In the genomic region with DNA sequence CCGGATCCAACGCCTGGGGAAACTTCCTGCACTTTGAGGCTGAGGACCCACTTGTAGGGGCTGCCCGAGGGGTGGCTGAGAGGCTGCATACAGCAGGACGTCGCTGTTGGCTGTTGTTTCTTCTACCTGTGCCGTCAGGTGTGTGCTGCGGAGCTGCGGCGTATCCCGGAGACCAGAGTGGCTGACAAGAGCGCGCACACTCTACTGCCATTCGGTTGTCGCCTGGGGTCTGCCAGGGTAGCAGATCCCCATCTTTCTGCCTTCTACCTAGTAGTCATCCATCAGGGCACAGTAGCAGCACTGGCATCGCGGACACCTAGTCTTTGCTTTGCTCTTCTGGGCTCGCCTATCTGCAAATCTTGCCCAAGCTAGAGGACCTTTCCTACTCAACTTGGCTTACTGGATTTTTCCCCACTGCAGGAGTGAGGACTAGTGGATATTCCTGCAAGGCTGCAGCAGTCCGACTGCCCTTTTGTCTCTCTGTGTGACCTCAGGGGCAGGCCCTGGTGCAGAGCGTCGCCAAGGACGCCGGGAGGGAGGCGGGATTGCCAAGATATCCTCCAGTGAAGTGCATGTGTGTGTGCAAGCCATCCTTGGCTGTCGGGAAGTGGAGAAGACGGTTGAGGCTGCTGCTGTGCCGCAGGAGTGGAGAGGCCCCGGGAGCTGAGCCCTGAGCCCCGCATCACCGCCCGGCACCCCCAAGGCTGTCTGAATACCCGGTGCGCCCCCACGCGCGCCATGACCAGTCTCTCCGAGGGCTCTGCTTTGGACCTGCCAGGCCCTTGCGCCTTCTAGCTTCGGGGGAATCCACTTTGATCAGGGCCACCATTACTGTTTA, we compare ENCODE assay signal across 9 mouse cellular contexts. TPM values are rescaled to one million over a fixed set of nuclear protein-coding genes. Genes with fewer than 3 reads are reported as not detected.
DNase-seq lines count a peak whose midpoint lies in the region; ATAC-seq and TF ChIP-seq lines count a peak whose summit lies in the region.
"Had no signal": no experiment of that assay in that cellular context is flagged by ENCODE, and none has a peak within 500 bp of the region (broad histone marks: within the 10 kb centered on the region; RNA-seq: fewer than 3 reads in every experiment).

No protein-coding gene starts in this region.

- H3K27me3 ChIP-seq in hindbrain, embryonic 11.5 days (ENCODE audit: control insufficient read depth, insufficient read depth, low read length), result peaks cover 3% of the 10 kb centered on the region; the same call in 1 of the 2 replicates
- H3K27me3 ChIP-seq in limb, embryonic 10.5 days (ENCODE audit: low read depth, poor library complexity, severe bottlenecking), result peaks cover 37% of the 10 kb centered on the region; the same call in 1 of the 2 replicates
- peaks cover 25% of the 10 kb centered on the region for H3K27me3 ChIP-seq in midbrain, embryonic 13.5 days

- H3K4me2 ChIP-seq in hindbrain, embryonic 11.5 days (replicated peaks; ENCODE audit: low read depth, low read length), result peak overlapping the region; percentile 96
- H3K4me2 ChIP-seq in midbrain, embryonic 13.5 days (replicated peaks), result peak overlapping the region; percentile 91

- WGBS in hindbrain, embryonic 11.5 days, result under 1% methylated on average over 38 of the region's 38 CpGs
- 1% methylated on average over 38 of the region's 38 CpGs for WGBS in limb, embryonic 10.5 days
- under 1% methylated on average over 38 of the region's 38 CpGs for WGBS in midbrain, embryonic 13.5 days

- H3K4me3 ChIP-seq in embryonic fibroblast, embryonic 13.5 days (ENCODE audit: insufficient read depth, low read length), result peak overlapping the region; percentile 74
- H3K4me3 ChIP-seq in hindbrain, embryonic 11.5 days (ENCODE audit: low read depth, low read length), result peak overlapping the region; percentile 55
- H3K4me3 ChIP-seq in limb, embryonic 10.5 days, result peak overlapping the region; percentile 71
- H3K4me3 ChIP-seq in midbrain, embryonic 13.5 days (replicated peaks), result peak overlapping the region; percentile 76

- DNase-seq in 3T3-L1 (ENCODE audit: low read depth, low spot score), result peak; percentile 68
- DNase-seq in ES-CJ7 (ENCODE audit: low read depth, low spot score), result peak; percentile 25
- peak; percentile 66 for DNase-seq in hindbrain, embryonic 11.5 days (ENCODE audit: low spot score)
- DNase-seq in limb, embryonic 10.5 days (ENCODE audit: low spot score), result peak; percentile 60
- peak; percentile 38 for DNase-seq in yolk sac, embryonic 10.5 days (ENCODE audit: low spot score)
- no peak for DNase-seq in ovary, postnatal 10 days (ENCODE audit: low spot score)

- no peak overlapping the region for H3K27ac ChIP-seq in embryonic fibroblast, embryonic 13.5 days (ENCODE audit: insufficient read depth, low read length)
- peak overlapping the region; percentile 67 for H3K27ac ChIP-seq in hindbrain, embryonic 11.5 days (ENCODE audit: low read depth, low read length)
- H3K27ac ChIP-seq in limb, embryonic 10.5 days, result peak overlapping the region; percentile 89
- peak overlapping the region; percentile 82 for H3K27ac ChIP-seq in midbrain, embryonic 13.5 days
- H3K27ac ChIP-seq: macrophage had no signal

- no peaks in the 10 kb centered on the region; the same call in none of the 2 replicates for H3K4me1 ChIP-seq in embryonic fibroblast, embryonic 13.5 days (ENCODE audit: control insufficient read depth, insufficient read depth, low read length)
- H3K4me1 ChIP-seq in hindbrain, embryonic 11.5 days (replicated peaks; ENCODE audit: control insufficient read depth, insufficient read depth, low read length), result peaks cover 2% of the 10 kb centered on the region
- peaks cover 41% of the 10 kb centered on the region for H3K4me1 ChIP-seq in limb, embryonic 10.5 days
- peaks cover 43% of the 10 kb centered on the region for H3K4me1 ChIP-seq in midbrain, embryonic 13.5 days (replicated peaks)

- TF ChIP-seq CTCF in embryonic fibroblast, embryonic 13.5 days (IDR thresholded peaks at IDR 0.05; ENCODE audit: borderline replicate concordance, insufficient read depth, low read length), result no peak

- TF ChIP-seq POLR2A in embryonic fibroblast, embryonic 13.5 days (IDR thresholded peaks at IDR 0.05; ENCODE audit: low read depth, low read length), result 0 out of 2 replicates have a peak, but pooled peaks have one; percentile 11

- H3K36me3 ChIP-seq in hindbrain, embryonic 11.5 days (ENCODE audit: control insufficient read depth, insufficient read depth, low read length), result no peaks in the 10 kb centered on the region
- H3K36me3 ChIP-seq in limb, embryonic 10.5 days, result no peaks in the 10 kb centered on the region
- H3K36me3 ChIP-seq in midbrain, embryonic 13.5 days, result no peaks in the 10 kb centered on the region

- peak overlapping the region; percentile 59 for H3K9ac ChIP-seq in hindbrain, embryonic 11.5 days (ENCODE audit: low read depth, low read length)
- peak overlapping the region; percentile 85 for H3K9ac ChIP-seq in midbrain, embryonic 13.5 days (replicated peaks)

- peak; percentile 7 for ATAC-seq in hindbrain, embryonic 11.5 days (ENCODE audit: low FRiP score)
- peak; percentile 4 for ATAC-seq in midbrain, embryonic 13.5 days

- H3K9me3 ChIP-seq in hindbrain, embryonic 11.5 days (ENCODE audit: control insufficient read depth, low read length), result no peaks in the 10 kb centered on the region
- no peaks in the 10 kb centered on the region for H3K9me3 ChIP-seq in limb, embryonic 10.5 days (replicated peaks)
- no peaks in the 10 kb centered on the region for H3K9me3 ChIP-seq in midbrain, embryonic 13.5 days

RNA-seq across cellular contexts. Expression of gene Slit2, which starts 1.0 kb away (rescaled TPM):
- polyA plus RNA-seq in embryonic fibroblast, embryonic 13.5 days (2011; ENCODE audit: insufficient read length, low read depth, missing spikeins), result 258 and 328 TPM in 2 replicates
- 39.3 and 61.2 TPM in 2 replicates for polyA plus RNA-seq in hindbrain, embryonic 11.5 days (2014; fragmentation: Nextera tagmentation; extraction: Ambion mirVana)
- polyA plus RNA-seq in limb, embryonic 10.5 days (2016; fragmentation: Nextera tagmentation; extraction: Ambion mirVana), result 13.5 and 17.8 TPM in 2 replicates
- polyA plus RNA-seq in midbrain, embryonic 13.5 days (2015; fragmentation: Nextera tagmentation; extraction: Ambion mirVana), result 29.1 and 37.8 TPM in 2 replicates
- polyA plus RNA-seq: macrophage had no signal
